Mouse (Mus musculus) MEL (cell line): ENCODE results near the gene Pidd1.

Experiments used
- CTCF ChIP-seq, 3 experiments: IDR thresholded peaks in 2 of 3; conservative IDR thresholded peaks in 1 of 3; 2 replicates each; pipeline ENCODE4 v1.5.1; 2011 to 2012; ENCODE audit warnings: low read length in 3 of 3, low read depth in 2 of 3, mild to moderate bottlenecking in 2 of 3, improper control_type of control experiment in 1 of 3, inconsistent platforms in 1 of 3, mixed read lengths in 1 of 3, moderate library complexity in 1 of 3; ENCODE audit not compliant: control insufficient read depth in 1 of 3, insufficient read depth in 1 of 3, poor library complexity in 1 of 3, severe bottlenecking in 1 of 3
- MAX ChIP-seq: IDR thresholded peaks from 2 replicates; pipeline ENCODE4 v1.6.1; 2011; ENCODE audit warnings: low read length, improper control_type of control experiment
- USF2 ChIP-seq, 2 experiments: IDR thresholded peaks; 2 replicates each; pipeline ENCODE4 v1.6.1; 2011 to 2012; ENCODE audit warnings: improper control_type of control experiment in 2 of 2, low read length in 2 of 2, borderline replicate concordance in 1 of 2, inconsistent platforms in 1 of 2, low read depth in 1 of 2, mild to moderate bottlenecking in 1 of 2; ENCODE audit not compliant: insufficient read depth in 1 of 2

DNA sequence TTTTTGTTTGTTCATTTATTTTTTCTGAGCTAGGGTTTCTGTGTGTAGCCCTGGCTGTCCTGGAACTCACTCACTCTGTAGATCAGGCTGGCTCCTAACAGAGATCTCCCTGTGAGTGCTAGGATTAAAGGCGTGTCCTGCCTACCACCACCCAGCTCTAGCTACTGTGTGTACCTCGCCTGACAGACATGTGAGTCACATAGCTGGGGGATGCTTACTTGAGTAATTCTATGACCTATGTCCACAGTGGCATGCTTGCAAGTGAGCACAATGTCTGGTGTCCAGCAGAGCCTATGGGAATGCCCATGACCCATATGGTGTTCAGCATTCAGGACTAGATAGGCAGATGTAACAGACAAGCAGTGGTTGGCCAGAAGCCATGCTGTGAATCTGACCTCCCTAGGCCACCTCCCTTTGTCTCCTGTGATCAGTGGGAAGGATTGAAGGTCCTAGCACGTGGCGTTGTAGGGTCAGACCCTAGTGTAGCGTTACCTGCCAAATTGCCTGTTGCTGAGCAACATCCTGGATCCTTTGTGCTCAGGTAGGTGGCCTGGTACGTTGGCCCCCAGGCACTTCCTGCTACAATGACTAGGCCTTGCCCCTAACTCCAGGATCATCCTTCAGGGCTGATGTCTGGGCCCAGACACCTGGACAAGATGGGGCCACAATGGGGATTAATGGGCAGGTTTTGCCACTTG, 27.5 kb downstream of the Pidd1 start:
- TF ChIP-seq MAX (no peak), CTCF (IDR thresholded peaks at IDR 0.05 in 2 of 3, conservative IDR thresholded peaks at IDR 0.05 in 1 of 3; ENCODE audit: control insufficient read depth in 1 of 3, insufficient read depth in 1 of 3, low read depth in 2 of 3, low read length in 3 of 3, poor library complexity in 1 of 3, severe bottlenecking in 1 of 3) (no peak), USF2 (IDR thresholded peaks at IDR 0.05; ENCODE audit: borderline replicate concordance in 1 of 2, insufficient read depth in 1 of 2, low read depth in 1 of 2, low read length in 2 of 2) (no peak)
